Mouse (Mus musculus) ovary, postnatal 36 days (tissue): Measurements from ENCODE around the gene Tom1l2.

Experiments used
- DNase-seq: peaks from one replicate; pipeline ENCODE4 v3.0.0; 2022; ENCODE audit warnings: low spot score, mixed read lengths

The Tom1l2 gene

GRCm38 (mm10) chr11:60305611-60306010, 47.1 kb downstream of the Tom1l2 start:
- DNase-seq = no peak

- DNase-seq = no peak
These were observed 49.2 kb downstream of the Tom1l2 start for GRCm38 (mm10) chr11:60303497-60303896.

- DNase-seq = no peak
These were observed 50.2 kb downstream of the Tom1l2 start for GRCm38 (mm10) chr11:60302354-60303083.

GRCm38 (mm10) chr11:60301588-60302208, 51.0 kb downstream of the Tom1l2 start:
- DNase-seq = no peak

GRCm38 (mm10) chr11:60300318-60300717, 52.4 kb downstream of the Tom1l2 start:
- DNase-seq = no peak

GRCm38 (mm10) chr11:60297772-60298171, 54.9 kb downstream of the Tom1l2 start:
- DNase-seq = no peak

GRCm38 (mm10) chr11:60294630-60295313, 57.9 kb downstream of the Tom1l2 start:
- DNase-seq = no peak

GRCm38 (mm10) chr11:60293683-60294629, 58.7 kb downstream of the Tom1l2 start:
- no peak for DNase-seq

GRCm38 (mm10) chr11:60292718-60293117, 60.0 kb downstream of the Tom1l2 start:
- DNase-seq = no peak

- no peak for DNase-seq
These were observed 63.7 kb downstream of the Tom1l2 start for GRCm38 (mm10) chr11:60288980-60289379.

- DNase-seq = no peak
These were observed 66.4 kb downstream of the Tom1l2 start for GRCm38 (mm10) chr11:60286311-60286710.

GRCm38 (mm10) chr11:60280429-60281414, 72.0 kb downstream of the Tom1l2 start:
- DNase-seq = no peak

GRCm38 (mm10) chr11:60279483-60279882, 73.2 kb downstream of the Tom1l2 start:
- no peak for DNase-seq

- DNase-seq = no peak
These were observed 74.9 kb downstream of the Tom1l2 start for GRCm38 (mm10) chr11:60277771-60278170.

GRCm38 (mm10) chr11:60277164-60277740, 75.5 kb downstream of the Tom1l2 start:
- no peak for DNase-seq

GRCm38 (mm10) chr11:60276408-60277093, 76.2 kb downstream of the Tom1l2 start:
- DNase-seq = no peak

- peak; percentile 15 for DNase-seq
These were observed 79.4 kb downstream of the Tom1l2 start for GRCm38 (mm10) chr11:60273273-60273805.

- DNase-seq = no peak
These were observed 84.1 kb downstream of the Tom1l2 start for GRCm38 (mm10) chr11:60268563-60268962.

GRCm38 (mm10) chr11:60265271-60265985, 87.3 kb downstream of the Tom1l2 start:
- DNase-seq = no peak
